Mouse (Mus musculus) myocyte (in vitro differentiated cells): ENCODE measurements around the gene Ambp. TPM values are rescaled to one million over a fixed set of nuclear protein-coding genes. Genes with fewer than 3 reads are reported as not detected.

Experiments
- H3K27me3 ChIP-seq: one replicate; pipeline ENCODE4 v1.6.1; 2011; ENCODE audit not compliant: control insufficient read depth, insufficient read depth, insufficient read length
- H3K36me3 ChIP-seq: one replicate; pipeline ENCODE4 v1.6.1; 2011; ENCODE audit not compliant: control insufficient read depth, insufficient read depth
- H3K4me2 ChIP-seq: one replicate; pipeline ENCODE4 v1.6.1; 2011; ENCODE audit warnings: low read depth, control low read depth
- H3K4me3 ChIP-seq: one replicate; pipeline ENCODE4 v1.5.1; 2011; ENCODE audit warnings: mild to moderate bottlenecking, control low read depth, moderate library complexity
- H3K79me2 ChIP-seq: one replicate; pipeline ENCODE4 v1.6.1; 2011; ENCODE audit not compliant: control insufficient read depth, insufficient read depth
- H3ac ChIP-seq: one replicate; pipeline ENCODE4 v1.6.1; 2011; ENCODE audit not compliant: control insufficient read depth, insufficient read length
- CEBPB ChIP-seq: IDR thresholded peaks from 2 replicates; pipeline ENCODE4 v1.6.1; 2011; ENCODE audit warnings: mild to moderate bottlenecking, moderate library complexity; ENCODE audit not compliant: poor library complexity, insufficient read depth, severe bottlenecking
- E2F4 ChIP-seq: IDR thresholded peaks from one replicate; pipeline ENCODE4 v1.6.1; 2011; ENCODE audit warnings: mild to moderate bottlenecking, control low read depth, moderate library complexity; ENCODE audit not compliant: insufficient read depth
- MAX ChIP-seq: IDR thresholded peaks from one replicate; pipeline ENCODE4 v1.6.1; 2011; ENCODE audit warnings: low read depth, mild to moderate bottlenecking, control low read depth
- MYOD1 ChIP-seq, 3 experiments: IDR thresholded peaks; one replicate each; pipeline ENCODE4 v1.6.1; 2011; ENCODE audit warnings: control low read depth in 2 of 3, low read depth in 2 of 3, mild to moderate bottlenecking in 2 of 3, moderate library complexity in 1 of 3; ENCODE audit not compliant: insufficient read length in 2 of 3, control insufficient read depth in 1 of 3
- MYOG ChIP-seq, 3 experiments: IDR thresholded peaks; one replicate each; pipeline ENCODE4 v1.6.1; 2011; ENCODE audit warnings: control low read depth in 2 of 3, low read depth in 2 of 3, mild to moderate bottlenecking in 2 of 3; ENCODE audit not compliant: insufficient read length in 2 of 3, control insufficient read depth in 1 of 3, insufficient read depth in 1 of 3
- POLR2A ChIP-seq: IDR thresholded peaks from one replicate; pipeline ENCODE4 v1.6.1; 2011; ENCODE audit warnings: low read depth, mild to moderate bottlenecking, control low read depth, moderate library complexity; ENCODE audit not compliant: insufficient read length
- POLR2AphosphoS2 ChIP-seq: IDR thresholded peaks from one replicate; pipeline ENCODE4 v1.6.1; 2011; ENCODE audit warnings: low read depth, control low read depth; ENCODE audit not compliant: insufficient read length
- REST ChIP-seq: IDR thresholded peaks from one replicate; pipeline ENCODE4 v1.6.1; 2011; ENCODE audit warnings: mild to moderate bottlenecking, control low read depth, moderate library complexity; ENCODE audit not compliant: insufficient read depth, insufficient read length
- SRF ChIP-seq: IDR thresholded peaks from one replicate; pipeline ENCODE4 v1.6.1; 2011; ENCODE audit warnings: low read depth; ENCODE audit not compliant: control insufficient read depth, insufficient read length
- TCF12 ChIP-seq: IDR thresholded peaks from one replicate; pipeline ENCODE4 v1.6.1; 2011; ENCODE audit warnings: mild to moderate bottlenecking, control low read depth; ENCODE audit not compliant: poor library complexity, insufficient read depth, severe bottlenecking
- TCF3 ChIP-seq: IDR thresholded peaks from one replicate; pipeline ENCODE4 v1.6.1; 2011; ENCODE audit warnings: low read depth, control low read depth; ENCODE audit not compliant: insufficient read length
- USF1 ChIP-seq: IDR thresholded peaks from one replicate; pipeline ENCODE4 v1.6.1; 2011; ENCODE audit warnings: low read depth, mild to moderate bottlenecking, control low read depth, moderate library complexity
- polyA plus RNA-seq: library from polyadenylated mRNA; unstranded; fragments of >200 nt; fragmentation: generic; extraction: Trizol; gene quantifications from one replicate; pipeline ENCODE4 v1.2.1, GENCODE M21; 2012; ENCODE audit warnings: missing spikeins

Gene Ambp
- polyA plus RNA-seq, 1 experiment: not detected

DNA sequence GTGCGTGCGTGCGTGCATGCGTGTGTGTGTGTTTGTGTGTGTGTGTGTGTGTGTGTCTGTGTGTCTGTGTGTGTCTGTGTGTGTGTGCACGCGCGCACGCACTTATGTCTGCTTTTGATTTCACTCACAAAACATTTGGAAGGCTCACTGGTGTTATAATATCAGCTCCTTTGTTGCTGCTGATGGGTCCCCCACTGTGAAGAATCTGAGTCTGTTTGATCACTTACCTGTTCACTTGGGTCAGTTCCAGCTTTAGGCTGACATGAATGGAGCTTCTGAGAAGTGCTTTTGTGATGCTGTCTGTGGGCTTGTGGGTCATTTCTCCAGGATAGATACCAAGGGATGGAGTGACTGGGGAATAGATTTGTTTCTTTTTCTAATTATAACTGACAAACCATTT is 48.9 kb downstream of the Ambp start:
- H3K4me3 ChIP-seq: no peak overlapping the region
- H3K27me3 ChIP-seq: peaks cover under 1% of the 10 kb centered on the region
- no peaks in the 10 kb centered on the region for H3K36me3 ChIP-seq
- H3ac ChIP-seq: no peak overlapping the region
- no peaks in the 10 kb centered on the region for H3K79me2 ChIP-seq
- no peak for TF ChIP-seq SRF
- no peak for TF ChIP-seq MYOD1 (IDR thresholded peaks at IDR 0.05; ENCODE audit: control insufficient read depth in 1 of 3, insufficient read length in 2 of 3, low read depth in 2 of 3)
- TF ChIP-seq E2F4: no peak
- TF ChIP-seq USF1: no peak
- no peak for TF ChIP-seq REST
- TF ChIP-seq MAX: no peak
- no peak for TF ChIP-seq POLR2AphosphoS2
- TF ChIP-seq POLR2A: no peak
- TF ChIP-seq TCF12: no peak
- TF ChIP-seq TCF3: no peak
- no peak for TF ChIP-seq MYOG (IDR thresholded peaks at IDR 0.05; ENCODE audit: control insufficient read depth in 1 of 3, insufficient read depth in 1 of 3, insufficient read length in 2 of 3, low read depth in 2 of 3)
- no peak for TF ChIP-seq CEBPB
- H3K4me2 ChIP-seq: no peak overlapping the region

DNA sequence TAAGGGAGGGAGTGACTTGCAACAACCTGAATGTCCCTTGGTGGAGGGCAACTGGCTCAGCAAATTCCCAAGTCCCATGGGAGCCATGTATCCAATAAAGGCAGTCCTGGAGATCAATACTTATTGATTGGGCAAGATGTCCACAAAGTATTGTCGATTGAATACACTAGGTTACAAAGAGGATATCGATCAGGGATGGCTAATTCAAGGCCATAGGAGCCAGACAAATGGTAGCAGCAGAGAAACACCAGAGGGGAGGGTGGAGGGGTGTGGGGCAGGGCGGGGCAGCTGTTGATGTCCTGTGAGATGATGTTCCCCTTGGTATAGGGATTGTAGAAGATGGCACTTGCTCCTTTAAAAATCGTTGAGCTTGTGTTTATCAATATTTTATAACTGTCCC is 52.6 kb downstream of the Ambp start:
- Histone ChIP-seq H3K27me3 (peaks cover 4% of the 10 kb centered on the region), H3K79me2 (no peaks in the 10 kb centered on the region), H3K4me2 (no peak overlapping the region), H3ac (no peak overlapping the region), H3K4me3 (no peak overlapping the region), H3K36me3 (no peaks in the 10 kb centered on the region)
- no peak for TF ChIP-seq POLR2A
- TF ChIP-seq SRF: no peak
- TF ChIP-seq MYOD1 (IDR thresholded peaks at IDR 0.05; ENCODE audit: control insufficient read depth in 1 of 3, insufficient read length in 2 of 3, low read depth in 2 of 3): no peak
- no peak for TF ChIP-seq MAX

DNA sequence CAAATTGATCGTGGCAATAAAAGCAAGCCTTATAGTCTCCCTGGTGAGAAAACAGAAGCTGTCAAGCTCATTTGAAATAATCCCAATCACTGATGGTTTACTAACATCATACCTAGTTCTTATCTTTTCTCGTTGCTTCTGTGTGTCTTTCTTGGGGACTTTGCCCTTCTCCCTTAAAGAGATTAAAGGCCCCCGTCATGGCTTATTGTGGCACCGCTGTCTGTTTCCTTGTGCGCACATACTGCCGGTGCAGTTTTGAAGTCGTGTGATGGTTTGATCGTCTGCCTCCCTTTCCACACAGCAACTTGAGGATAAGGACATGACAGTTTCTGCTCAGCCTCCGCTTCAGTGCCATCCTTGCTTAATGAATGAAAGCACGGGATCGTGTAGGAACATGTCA is 54.1 kb downstream of the Ambp start:
- H3K79me2 ChIP-seq: no peaks in the 10 kb centered on the region
- TF ChIP-seq POLR2A (no peak), MAX (no peak)
- peaks cover 4% of the 10 kb centered on the region for H3K27me3 ChIP-seq
- no peak overlapping the region for H3K4me2 ChIP-seq
- H3ac ChIP-seq: no peak overlapping the region
- no peaks in the 10 kb centered on the region for H3K36me3 ChIP-seq
- H3K4me3 ChIP-seq: no peak overlapping the region

DNA sequence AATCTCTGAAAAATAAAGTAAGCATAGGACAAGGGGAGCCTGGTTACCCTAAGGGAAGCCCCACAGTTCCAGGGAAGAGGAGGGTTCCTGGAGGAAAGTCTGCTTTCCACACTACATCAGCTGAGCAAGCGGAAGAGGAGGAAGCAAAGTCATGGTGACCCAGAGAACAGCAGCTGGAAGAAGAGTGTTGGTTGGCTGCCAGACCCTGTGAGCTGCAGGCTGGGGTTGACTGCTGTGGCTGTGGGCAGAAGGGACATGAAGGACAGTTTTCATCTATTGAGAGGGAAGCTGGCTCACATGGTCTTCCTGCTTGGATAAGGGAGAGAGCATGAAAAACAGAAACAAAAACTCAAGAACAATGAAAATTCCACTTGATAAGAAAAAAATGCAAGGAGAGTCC is 57.0 kb downstream of the Ambp start:
- no peak for TF ChIP-seq REST
- no peak for TF ChIP-seq E2F4
- no peak for TF ChIP-seq CEBPB
- H3K4me3 ChIP-seq: no peak overlapping the region
- no peaks in the 10 kb centered on the region for H3K36me3 ChIP-seq
- H3K27me3 ChIP-seq: peaks cover 4% of the 10 kb centered on the region
- H3ac ChIP-seq: no peak overlapping the region
- no peak overlapping the region for H3K4me2 ChIP-seq
- no peaks in the 10 kb centered on the region for H3K79me2 ChIP-seq

Other genes starting within 250 kb of the Ambp start
- not detected for gene Zfp618, start 189.2 kb downstream of the Ambp start, polyA plus RNA-seq
- not detected for gene Kif12, start 17.3 kb upstream of the Ambp start, polyA plus RNA-seq
- gene Col27a1, start 59.2 kb upstream of the Ambp start, polyA plus RNA-seq: 0.13 TPM
- not detected for gene Orm1, start 189.8 kb upstream of the Ambp start, polyA plus RNA-seq
- gene Orm3, start 201.4 kb upstream of the Ambp start, polyA plus RNA-seq: 0.07 TPM
- not detected for gene Orm2, start 207.7 kb upstream of the Ambp start, polyA plus RNA-seq
- gene Akna, start 248.6 kb upstream of the Ambp start, polyA plus RNA-seq: 5.6 TPM